In the genomic region with DNA sequence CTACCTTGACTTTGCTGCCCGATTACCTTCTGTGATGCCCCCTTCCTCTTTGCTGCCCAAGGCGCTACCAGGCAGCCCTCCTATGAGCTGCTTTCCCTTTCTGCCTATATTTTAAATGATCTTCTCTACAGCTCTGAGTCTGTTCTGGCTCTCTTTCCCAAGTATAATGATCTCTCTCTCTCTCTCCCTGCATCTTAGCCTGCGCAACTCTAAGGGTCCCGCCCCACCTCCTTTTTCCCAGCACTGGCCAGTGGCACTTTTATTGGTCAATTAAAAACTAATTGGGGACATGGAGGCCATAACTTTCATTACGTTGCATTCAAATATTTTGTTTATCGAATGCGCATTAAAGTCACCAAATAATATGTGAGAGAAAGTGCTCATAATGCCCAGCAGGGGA, we compare ENCODE assay signal across 13 mouse cellular contexts.
"Had no signal": no experiment of that assay in that cellular context is flagged by ENCODE, and none has a peak within 500 bp of the region (broad histone marks: within the 10 kb centered on the region; RNA-seq: fewer than 3 reads in every experiment).

No protein-coding gene starts in this region.

- DNase-seq: kidney, adult 2 months; kidney, postnatal 36 days; lung, adult 18-20 months; retina, postnatal 1 day; right cerebral cortex, postnatal 4 days; spleen, adult 18-20 months; thymus, adult 18-20 months; thymus, postnatal 14 days had no signal

- H3K9ac ChIP-seq: intestine, embryonic 15.5 days; liver, embryonic 14.5 days; midbrain, embryonic 12.5 days had no signal

- H3K4me2 ChIP-seq: intestine, embryonic 15.5 days; midbrain, embryonic 12.5 days had no signal

- H3K27ac ChIP-seq: intestine, embryonic 15.5 days; kidney, postnatal 0 days; liver, embryonic 14.5 days; midbrain, embryonic 12.5 days had no signal

- H3K4me3 ChIP-seq: intestine, embryonic 15.5 days; midbrain, embryonic 12.5 days; myocyte had no signal

- ATAC-seq: intestine, embryonic 15.5 days had no signal

- H3K36me3 ChIP-seq: intestine, embryonic 15.5 days; midbrain, embryonic 12.5 days had no signal

- H3K4me1 ChIP-seq: intestine, embryonic 15.5 days; midbrain, embryonic 12.5 days had no signal

- H3K9me3 ChIP-seq: intestine, embryonic 15.5 days; midbrain, embryonic 12.5 days had no signal

- H3K27me3 ChIP-seq: intestine, embryonic 15.5 days; midbrain, embryonic 12.5 days had no signal
